Mouse (Mus musculus) testis, adult 2 months (tissue): Measurements from ENCODE around the gene Cpn1.

Experiments
- CTCF ChIP-seq: fragments of 200-500 bp; IDR thresholded peaks from 2 replicates; pipeline ENCODE4 v1.5.1; 2012; ENCODE audit warnings: low read depth, mild to moderate bottlenecking, inconsistent platforms, low read length, moderate library complexity; ENCODE audit not compliant: control insufficient read depth, insufficient read depth, insufficient replicate concordance
- POLR2A ChIP-seq: fragments of 200-500 bp; IDR thresholded peaks from 2 replicates; pipeline ENCODE4 v1.6.1; 2012; ENCODE audit warnings: low read depth, mild to moderate bottlenecking, inconsistent platforms, low read length, moderate library complexity; ENCODE audit not compliant: control insufficient read depth

DNA sequence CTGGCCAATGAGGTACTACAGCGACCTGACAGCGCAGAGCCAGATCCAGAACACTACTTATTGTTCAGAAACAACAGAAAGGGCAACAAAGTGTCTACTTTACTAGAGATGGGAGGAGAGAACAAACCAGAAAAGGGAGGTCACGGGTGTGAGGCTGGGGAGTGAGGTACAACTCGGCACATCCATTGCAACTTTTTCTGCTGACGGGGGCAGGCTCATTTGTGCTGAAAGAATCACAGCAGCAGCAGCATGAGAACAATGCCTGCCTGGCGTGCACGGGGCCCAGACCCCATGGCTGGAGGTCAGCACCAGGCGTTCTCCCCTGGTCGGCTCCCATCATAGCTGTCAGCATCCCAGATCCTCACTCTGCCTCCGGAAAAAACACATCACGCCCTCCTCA, 56.5 kb downstream of the Cpn1 start:
- TF ChIP-seq CTCF: no peak
- TF ChIP-seq POLR2A: no peak
